Mouse (Mus musculus) cerebellum, adult 2 months (tissue): ENCODE measurements around the gene Plcl2.

Experiments used
- CTCF ChIP-seq: fragments of 200-500 bp; IDR thresholded peaks from 2 replicates; pipeline ENCODE4 v1.5.1; 2011; ENCODE audit warnings: low read depth, mild to moderate bottlenecking, control low read depth, low read length, moderate library complexity, borderline replicate concordance; ENCODE audit not compliant: insufficient read depth
- POLR2A ChIP-seq: fragments of 200-500 bp; IDR thresholded peaks from 2 replicates; pipeline ENCODE4 v1.6.1; 2011; ENCODE audit warnings: low read length, control low read depth, borderline replicate concordance; ENCODE audit not compliant: insufficient read depth

GRCm38 (mm10) chr17:50488895-50489294, 20.3 kb upstream of the Plcl2 start:
- no peak for TF ChIP-seq CTCF
- no peak for TF ChIP-seq POLR2A
